Mouse (Mus musculus) neural tube, embryonic 15.5 days (tissue): ENCODE results near the gene Zfyve1. TPM values are rescaled to one million over a fixed set of nuclear protein-coding genes. Genes with fewer than 3 reads are reported as not detected.
"Not testable (repeated sequence)": the region's sequence is repeated elsewhere in the genome, so short reads cannot be mapped to it uniquely, and the experiment has no call there.

ENCODE experiments used
- ATAC-seq: fragments of 200-750 bp; cut with Nextera tagmentation; 2 replicates; pipeline ENCODE4 v1.8.0; 2017; ENCODE audit warnings: mild to moderate bottlenecking, moderate TSS enrichment, moderate library complexity; ENCODE audit not compliant: low FRiP score
- H3K27ac ChIP-seq: fragments of 300-500 bp; sonication (generic); replicated peaks from 2 replicates; pipeline ENCODE4 v1.5.1; 2015; ENCODE audit warnings: mild to moderate bottlenecking, inconsistent platforms
- H3K27me3 ChIP-seq: fragments of 300-500 bp; sonication (generic); replicated peaks from 2 replicates; pipeline ENCODE4 v1.6.1; 2015; ENCODE audit warnings: inconsistent platforms
- H3K36me3 ChIP-seq: fragments of 300-500 bp; sonication (generic); 2 replicates; pipeline ENCODE4 v1.6.1; 2015; ENCODE audit warnings: inconsistent platforms
- H3K4me1 ChIP-seq: fragments of 300-500 bp; sonication (generic); 2 replicates; pipeline ENCODE4 v1.6.1; 2015; ENCODE audit warnings: inconsistent platforms
- H3K4me2 ChIP-seq: fragments of 300-500 bp; sonication (generic); 2 replicates; pipeline ENCODE4 v1.6.1; 2015; ENCODE audit warnings: inconsistent platforms, mild to moderate bottlenecking, moderate library complexity
- H3K4me3 ChIP-seq: fragments of 300-500 bp; sonication (generic); replicated peaks from 2 replicates; pipeline ENCODE4 v1.5.1; 2015; ENCODE audit warnings: mild to moderate bottlenecking, inconsistent platforms
- H3K9ac ChIP-seq: fragments of 300-500 bp; sonication (generic); replicated peaks from 2 replicates; pipeline ENCODE4 v1.6.1; 2015; ENCODE audit warnings: mild to moderate bottlenecking, inconsistent platforms
- H3K9me3 ChIP-seq: fragments of 300-500 bp; sonication (generic); replicated peaks from 2 replicates; pipeline ENCODE4 v1.6.1; 2016; ENCODE audit warnings: inconsistent platforms
- WGBS: fragments of 180-500 bp; shearing (Covaris S2); methylation state at CpG from one replicate; pipeline ENCODE4 v1.1.7; 2015; ENCODE audit warnings: mixed read lengths; 5-methylcytosine and 5-hydroxymethylcytosine counted together
- polyA plus RNA-seq: library from polyadenylated mRNA; unstranded; fragments of >200 nt; fragmentation: Nextera tagmentation; extraction: Ambion mirVana; gene quantifications from 2 replicates; pipeline ENCODE4 v1.2.1, GENCODE M21; 2015

The Zfyve1 gene
- 23.0 TPM in 2 replicates for polyA plus RNA-seq

- H3K27ac ChIP-seq, result peak within 1 kb of the TSS; percentile 94
- H3K4me3 ChIP-seq, result peak within 1 kb of the TSS; percentile 93
- WGBS, result under 1% methylated on average over 28 of the region's 28 CpGs
- ATAC-seq, result peak; percentile 98
- H3K4me1 ChIP-seq, result peaks cover 33% of the 10 kb centered on the region
- no peaks in the 10 kb centered on the region for H3K27me3 ChIP-seq
- H3K4me2 ChIP-seq, result peak within 1 kb of the TSS; percentile 70
- no peaks in the 10 kb centered on the region for H3K9me3 ChIP-seq
- peaks cover 22% of the 10 kb centered on the region for H3K36me3 ChIP-seq
- H3K9ac ChIP-seq, result peak within 1 kb of the TSS; percentile 98
These were observed at the start of gene Zfyve1 for GRCm38 (mm10) chr12:83597025-83597501. Zfyve1 (minus strand) TSS chr12:83597222.

GRCm38 (mm10) chr12:83643116-83643515, 46.1 kb upstream of the Zfyve1 start:
- no peak overlapping the region for H3K27ac ChIP-seq
- no peak overlapping the region for H3K4me2 ChIP-seq
- peaks cover 41% of the 10 kb centered on the region for H3K36me3 ChIP-seq
- H3K27me3 ChIP-seq, result no peaks in the 10 kb centered on the region
- WGBS, result 95% methylated on average over 1 of the region's 1 CpGs
- no peaks in the 10 kb centered on the region for H3K9me3 ChIP-seq
- no peak overlapping the region for H3K4me3 ChIP-seq
- no peak for ATAC-seq
- H3K9ac ChIP-seq, result no peak overlapping the region
- no peaks in the 10 kb centered on the region for H3K4me1 ChIP-seq

- no peak for ATAC-seq
- 96% methylated on average over 2 of the region's 2 CpGs for WGBS
- H3K9me3 ChIP-seq, result no peaks in the 10 kb centered on the region
- H3K4me2 ChIP-seq, result no peak overlapping the region
- peaks cover 43% of the 10 kb centered on the region for H3K36me3 ChIP-seq
- H3K27ac ChIP-seq, result no peak overlapping the region
- H3K4me1 ChIP-seq, result no peaks in the 10 kb centered on the region
- no peaks in the 10 kb centered on the region for H3K27me3 ChIP-seq
- H3K9ac ChIP-seq, result no peak overlapping the region
- H3K4me3 ChIP-seq, result no peak overlapping the region
These were observed 44.2 kb upstream of the Zfyve1 start for GRCm38 (mm10) chr12:83641233-83641632.

GRCm38 (mm10) chr12:83633807-83634206, 36.8 kb upstream of the Zfyve1 start:
- no peak for ATAC-seq
- H3K27ac ChIP-seq, result no peak overlapping the region
- no peaks in the 10 kb centered on the region for H3K9me3 ChIP-seq
- H3K4me2 ChIP-seq, result peak overlapping the region; percentile 64
- no peak overlapping the region for H3K9ac ChIP-seq
- H3K27me3 ChIP-seq, result no peaks in the 10 kb centered on the region
- 48% methylated on average over 2 of the region's 2 CpGs for WGBS
- H3K4me3 ChIP-seq, result no peak overlapping the region
- H3K36me3 ChIP-seq, result peaks cover 10% of the 10 kb centered on the region
- H3K4me1 ChIP-seq, result peaks cover 9% of the 10 kb centered on the region

- H3K36me3 ChIP-seq, result peaks cover 6% of the 10 kb centered on the region
- peak overlapping the region; percentile 82 for H3K9ac ChIP-seq
- H3K4me2 ChIP-seq, result peak overlapping the region; percentile 64
These were observed 35.6 kb upstream of the Zfyve1 start for GRCm38 (mm10) chr12:83632680-83633025.

GRCm38 (mm10) chr12:83631743-83632679, 35.0 kb upstream of the Zfyve1 start:
- peak overlapping the region; percentile 82 for H3K9ac ChIP-seq
- no peaks in the 10 kb centered on the region for H3K9me3 ChIP-seq
- H3K27ac ChIP-seq, result peak overlapping the region; percentile 95
- ATAC-seq, result peak; percentile 100
- peak overlapping the region; percentile 64 for H3K4me2 ChIP-seq
- H3K4me1 ChIP-seq, result peaks cover 9% of the 10 kb centered on the region
- H3K36me3 ChIP-seq, result no peaks in the 10 kb centered on the region
- WGBS, result under 1% methylated on average over 61 of the region's 68 CpGs
- peak overlapping the region; percentile 81 for H3K4me3 ChIP-seq
- H3K27me3 ChIP-seq, result no peaks in the 10 kb centered on the region

More at GRCm38 (mm10) chr12:83632680-83633025, 35.6 kb upstream of the Zfyve1 start:
- peak; percentile 71 for ATAC-seq
- no peaks in the 10 kb centered on the region for H3K27me3 ChIP-seq
- H3K9me3 ChIP-seq, result no peaks in the 10 kb centered on the region
- peak overlapping the region; percentile 81 for H3K4me3 ChIP-seq
- H3K4me1 ChIP-seq, result peaks cover 9% of the 10 kb centered on the region
- peak overlapping the region; percentile 95 for H3K27ac ChIP-seq
- WGBS, result under 1% methylated on average over 20 of the region's 20 CpGs

- Histone ChIP-seq H3K4me2 (peak within 1 kb of the TSS; percentile 64), H3K4me3 (peak within 1 kb of the TSS; percentile 81), H3K9ac (peak within 1 kb of the TSS; percentile 82), H3K27ac (peak within 1 kb of the TSS; percentile 95)
- not testable (repeated sequence) for H3K27me3 ChIP-seq, H3K36me3 ChIP-seq, H3K9me3 ChIP-seq, H3K4me1 ChIP-seq, ATAC-seq
- no CpG with 5 or more reads among the region's 5 CpGs for WGBS
These were observed 33.9 kb upstream of the Zfyve1 start, which contains the start of gene Rbm25 for GRCm38 (mm10) chr12:83630936-83631335. Rbm25 (plus strand) TSS chr12:83631236.

GRCm38 (mm10) chr12:83624321-83624720, 27.3 kb upstream of the Zfyve1 start:
- Histone ChIP-seq H3K27me3 (no peaks in the 10 kb centered on the region), H3K4me1 (no peaks in the 10 kb centered on the region), H3K9ac (no peak overlapping the region), H3K36me3 (no peaks in the 10 kb centered on the region), H3K4me3 (no peak overlapping the region), H3K27ac (no peak overlapping the region), H3K4me2 (no peak overlapping the region), H3K9me3 (no peaks in the 10 kb centered on the region)
- no peak for ATAC-seq
- WGBS, result 86% methylated on average over 1 of the region's 1 CpGs

- no peak overlapping the region for H3K9ac ChIP-seq
- H3K4me2 ChIP-seq, result no peak overlapping the region
- H3K9me3 ChIP-seq, result no peaks in the 10 kb centered on the region
- no peaks in the 10 kb centered on the region for H3K36me3 ChIP-seq
- ATAC-seq, result no peak
- no peaks in the 10 kb centered on the region for H3K4me1 ChIP-seq
- H3K4me3 ChIP-seq, result no peak overlapping the region
- H3K27ac ChIP-seq, result no peak overlapping the region
- 81% methylated on average over 6 of the region's 6 CpGs for WGBS
- no peaks in the 10 kb centered on the region for H3K27me3 ChIP-seq
These were observed 25.2 kb upstream of the Zfyve1 start for GRCm38 (mm10) chr12:83622031-83622755.

- H3K27ac ChIP-seq, H3K4me1 ChIP-seq, H3K36me3 ChIP-seq, H3K4me3 ChIP-seq, H3K9ac ChIP-seq, H3K4me2 ChIP-seq, ATAC-seq, H3K9me3 ChIP-seq, H3K27me3 ChIP-seq: not testable (repeated sequence)
- WGBS, result 71% methylated on average over 23 of the region's 23 CpGs
These were observed 23.7 kb upstream of the Zfyve1 start for GRCm38 (mm10) chr12:83620694-83621093.

GRCm38 (mm10) chr12:83618981-83619380, 22.0 kb upstream of the Zfyve1 start:
- WGBS, result 72% methylated on average over 2 of the region's 2 CpGs
- no peak for ATAC-seq

More at GRCm38 (mm10) chr12:83618981-83619380, 22.0 kb upstream of the Zfyve1 start:
- H3K4me1 ChIP-seq, result no peaks in the 10 kb centered on the region
- no peak overlapping the region for H3K27ac ChIP-seq
- H3K9ac ChIP-seq, result no peak overlapping the region
- no peaks in the 10 kb centered on the region for H3K9me3 ChIP-seq
- no peaks in the 10 kb centered on the region for H3K27me3 ChIP-seq
- H3K4me3 ChIP-seq, result no peak overlapping the region
- no peak overlapping the region for H3K4me2 ChIP-seq
- H3K36me3 ChIP-seq, result no peaks in the 10 kb centered on the region
